Mouse (Mus musculus) C2C12 (cell line): Measurements from ENCODE around the gene Marveld1.

Experiments used
- CTCF ChIP-seq: IDR thresholded peaks from one replicate; pipeline ENCODE4 v1.5.1; 2011; ENCODE audit not compliant: control insufficient read depth, insufficient read depth, insufficient read length
- MYOD1 ChIP-seq: IDR thresholded peaks from one replicate; pipeline ENCODE4 v1.6.1; 2011; ENCODE audit warnings: low read depth; ENCODE audit not compliant: control insufficient read depth, insufficient read length

- TF ChIP-seq CTCF (no peak), MYOD1 (no peak)
These were observed 17.5 kb upstream of the Marveld1 start for GRCm38 (mm10) chr19:42129509-42130293.
